Mouse (Mus musculus) liver, embryonic 13.5 days (tissue): ENCODE results near the gene Mctp2. TPM values are rescaled to one million over a fixed set of nuclear protein-coding genes. Genes with fewer than 3 reads are reported as not detected.

ENCODE experiments used
- ATAC-seq: fragments of 200-750 bp; cut with Nextera tagmentation; 2 replicates; pipeline ENCODE4 v1.8.0; 2017; ENCODE audit warnings: low read depth, mild to moderate bottlenecking, moderate number of reproducible peaks, moderate library complexity
- DNase-seq: peaks from one replicate; pipeline ENCODE4 v3.0.0; 2022
- H3K27ac ChIP-seq: fragments of 300-500 bp; sonication (generic); 2 replicates; pipeline ENCODE4 v1.5.1; 2015; ENCODE audit warnings: moderate library complexity, mild to moderate bottlenecking, inconsistent platforms
- H3K27me3 ChIP-seq: fragments of 300-500 bp; sonication (generic); 2 replicates; pipeline ENCODE4 v1.6.1; 2015; ENCODE audit warnings: mild to moderate bottlenecking, inconsistent platforms
- H3K36me3 ChIP-seq: fragments of 300-500 bp; sonication (generic); 2 replicates; pipeline ENCODE4 v1.6.1; 2015; ENCODE audit warnings: mild to moderate bottlenecking, inconsistent platforms
- H3K4me1 ChIP-seq: fragments of 300-500 bp; sonication (generic); replicated peaks from 2 replicates; pipeline ENCODE4 v1.6.1; 2015; ENCODE audit warnings: inconsistent platforms
- H3K4me2 ChIP-seq: fragments of 300-500 bp; sonication (generic); 2 replicates; pipeline ENCODE4 v1.6.1; 2015; ENCODE audit warnings: inconsistent platforms, mild to moderate bottlenecking, moderate library complexity
- H3K4me3 ChIP-seq: fragments of 300-500 bp; sonication (generic); replicated peaks from 2 replicates; pipeline ENCODE4 v1.5.1; 2015; ENCODE audit warnings: mild to moderate bottlenecking, inconsistent platforms
- H3K9ac ChIP-seq: fragments of 300-500 bp; sonication (generic); 2 replicates; pipeline ENCODE4 v1.6.1; 2015; ENCODE audit warnings: mild to moderate bottlenecking, inconsistent platforms
- H3K9me3 ChIP-seq: fragments of 300-500 bp; sonication (generic); replicated peaks from 2 replicates; pipeline ENCODE4 v1.6.1; 2016; ENCODE audit warnings: inconsistent platforms
- WGBS: fragments of 180-500 bp; shearing (Covaris S2); methylation state at CpG from one replicate; pipeline ENCODE4 v1.1.7; 2015; ENCODE audit not compliant: insufficient replicate concordance; 5-methylcytosine and 5-hydroxymethylcytosine counted together
- polyA plus RNA-seq: library from polyadenylated mRNA; unstranded; fragments of >200 nt; fragmentation: Nextera tagmentation; extraction: Ambion mirVana; gene quantifications from 2 replicates; pipeline ENCODE4 v1.2.1, GENCODE M21; 2015

Gene Mctp2
- polyA plus RNA-seq, 1 experiment from 2014 or later = 0.15 TPM

- Histone ChIP-seq H3K4me2 (no peak overlapping the region), H3K9ac (no peak overlapping the region), H3K4me1 (no peaks in the 10 kb centered on the region), H3K27me3 (no peaks in the 10 kb centered on the region), H3K36me3 (no peaks in the 10 kb centered on the region), H3K4me3 (no peak overlapping the region), H3K27ac (no peak overlapping the region), H3K9me3 (no peaks in the 10 kb centered on the region)
- no peak for ATAC-seq
- 14% methylated on average over 1 of the region's 1 CpGs for WGBS
- no peak for DNase-seq
Observed at GRCm38 (mm10) chr7:72162256-72162655, 144.2 kb downstream of the Mctp2 start.

GRCm38 (mm10) chr7:72159513-72160063 lies 146.8 kb downstream of the Mctp2 start:
- Histone ChIP-seq H3K27me3 (no peaks in the 10 kb centered on the region), H3K9ac (no peak overlapping the region), H3K9me3 (no peaks in the 10 kb centered on the region), H3K4me1 (no peaks in the 10 kb centered on the region), H3K27ac (no peak overlapping the region), H3K4me2 (no peak overlapping the region), H3K36me3 (no peaks in the 10 kb centered on the region), H3K4me3 (no peak overlapping the region)
- DNase-seq (no peak), ATAC-seq (no peak)
- 43% methylated on average over 4 of the region's 4 CpGs for WGBS

DNA sequence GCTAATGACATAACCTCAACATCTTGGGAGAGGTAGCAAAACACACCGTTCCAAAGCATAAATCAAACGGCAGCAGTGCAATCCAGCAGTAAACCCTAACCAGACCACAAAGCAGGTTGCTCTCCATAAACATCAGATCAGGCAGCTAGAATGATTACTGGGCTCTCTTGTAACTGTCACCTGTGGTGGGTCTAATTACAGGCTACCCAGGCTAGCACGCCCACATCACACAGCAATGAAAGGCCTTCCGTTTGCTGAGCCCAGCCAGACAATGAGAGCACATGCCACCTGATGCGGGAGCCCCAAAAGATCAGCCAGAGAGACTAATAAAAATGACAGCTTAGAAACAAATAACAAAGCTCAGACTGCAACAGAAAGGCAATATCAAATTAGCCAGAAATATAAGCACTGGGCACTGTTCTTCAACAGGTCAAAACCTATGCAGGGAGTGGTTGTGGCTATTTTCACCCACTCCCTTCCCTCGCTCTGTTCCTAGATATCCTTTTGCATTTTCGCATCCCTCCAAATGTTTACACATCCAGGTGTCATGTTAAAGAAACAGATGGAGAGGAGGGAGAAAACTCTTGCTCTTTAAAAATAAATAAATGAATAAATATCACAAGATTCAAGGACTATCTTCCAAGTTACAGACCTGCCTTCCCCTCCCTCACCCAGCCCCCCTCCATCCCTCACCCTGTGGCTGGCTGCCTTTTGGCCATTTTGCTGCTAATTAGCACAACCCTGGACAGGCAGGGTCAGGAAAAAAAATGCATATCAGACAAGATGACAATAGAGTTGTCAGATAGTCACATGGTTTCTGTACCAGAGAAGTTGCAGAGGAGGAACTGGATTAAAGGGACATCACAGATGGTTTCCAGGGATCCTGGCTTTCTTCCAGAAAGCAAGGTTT lies 155.4 kb downstream of the Mctp2 start:
- DNase-seq (no peak), ATAC-seq (no peak)
- Histone ChIP-seq H3K4me3 (no peak overlapping the region), H3K9ac (no peak overlapping the region), H3K9me3 (no peaks in the 10 kb centered on the region), H3K36me3 (no peaks in the 10 kb centered on the region), H3K4me1 (no peaks in the 10 kb centered on the region), H3K27ac (no peak overlapping the region), H3K27me3 (no peaks in the 10 kb centered on the region), H3K4me2 (no peak overlapping the region)
- 69% methylated on average over 7 of the region's 7 CpGs for WGBS

DNA sequence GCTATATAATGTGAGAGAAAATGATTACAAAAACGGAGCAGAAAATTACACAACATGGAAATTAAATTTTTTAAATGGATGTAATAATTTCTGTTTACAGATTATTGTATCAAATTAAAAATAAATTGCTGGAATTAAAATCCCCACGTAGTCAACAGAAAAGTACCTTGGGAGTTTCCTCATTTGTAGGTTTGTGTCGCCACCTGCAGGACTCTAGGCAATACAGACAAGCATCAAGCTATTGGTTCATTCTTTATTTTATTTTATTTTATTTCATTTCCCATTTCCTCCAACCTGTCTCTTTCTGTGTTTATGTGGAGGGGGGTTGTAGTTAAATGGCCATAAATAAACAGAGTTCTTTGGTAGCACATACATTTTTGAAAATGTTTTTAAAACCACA lies 157.3 kb downstream of the Mctp2 start:
- H3K4me3 ChIP-seq = no peak overlapping the region
- DNase-seq = no peak
- no peaks in the 10 kb centered on the region for H3K9me3 ChIP-seq
- H3K4me1 ChIP-seq = no peaks in the 10 kb centered on the region
- no peaks in the 10 kb centered on the region for H3K27me3 ChIP-seq
- no peak for ATAC-seq
- H3K27ac ChIP-seq = no peak overlapping the region
- H3K36me3 ChIP-seq = no peaks in the 10 kb centered on the region
- H3K4me2 ChIP-seq = no peak overlapping the region
- 23% methylated on average over 3 of the region's 3 CpGs for WGBS
- no peak overlapping the region for H3K9ac ChIP-seq

- H3K4me2 ChIP-seq = no peak overlapping the region
- ATAC-seq = no peak
- DNase-seq = no peak
- H3K27me3 ChIP-seq = no peaks in the 10 kb centered on the region
- no peaks in the 10 kb centered on the region for H3K9me3 ChIP-seq
- H3K36me3 ChIP-seq = no peaks in the 10 kb centered on the region
- H3K27ac ChIP-seq = no peak overlapping the region
- H3K4me3 ChIP-seq = no peak overlapping the region
- H3K4me1 ChIP-seq = no peaks in the 10 kb centered on the region
- no peak overlapping the region for H3K9ac ChIP-seq
Observed at GRCm38 (mm10) chr7:72146849-72147248, 159.6 kb downstream of the Mctp2 start.

DNA sequence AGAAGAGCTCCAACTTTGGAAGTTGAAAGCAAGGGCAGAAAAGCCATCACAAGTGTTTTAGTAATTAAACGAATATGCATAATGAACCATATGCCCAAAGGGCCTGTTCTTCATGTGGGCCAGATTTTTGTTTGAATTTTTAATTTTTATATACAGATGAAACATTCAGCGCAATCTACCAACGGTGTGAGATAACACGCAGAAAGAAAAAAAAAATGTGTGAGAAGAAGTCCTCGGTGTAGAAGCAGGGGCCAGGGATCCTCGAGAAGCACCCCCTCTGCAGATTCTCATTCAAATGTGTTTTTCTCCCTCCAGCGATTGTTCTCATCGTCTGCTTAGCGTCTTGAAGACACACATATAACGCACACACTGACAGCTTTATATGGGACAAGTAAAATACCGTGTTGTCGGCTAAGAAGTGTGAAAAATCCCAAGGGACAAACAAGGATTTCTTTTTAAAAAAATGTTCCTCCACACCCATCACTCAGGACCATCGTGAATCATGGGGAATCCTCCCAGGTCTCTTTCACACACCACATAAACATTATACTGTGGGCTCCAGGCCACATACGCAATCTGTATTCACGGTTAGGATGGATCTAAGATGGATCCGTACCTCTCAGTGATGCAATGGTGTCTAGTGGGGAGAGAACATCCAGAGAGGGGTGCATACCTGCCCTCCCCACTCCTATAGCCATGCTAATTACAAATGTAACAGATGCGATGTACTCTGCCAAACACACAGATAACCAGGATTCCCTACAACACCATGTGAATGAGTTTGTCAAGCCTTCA lies 160.5 kb downstream of the Mctp2 start:
- no peaks in the 10 kb centered on the region for H3K36me3 ChIP-seq
- no peaks in the 10 kb centered on the region for H3K9me3 ChIP-seq
- H3K9ac ChIP-seq = no peak overlapping the region
- no peak for DNase-seq
- no peak overlapping the region for H3K4me3 ChIP-seq
- H3K4me1 ChIP-seq = no peaks in the 10 kb centered on the region
- WGBS = 69% methylated on average over 17 of the region's 17 CpGs
- H3K27me3 ChIP-seq = no peaks in the 10 kb centered on the region
- no peak overlapping the region for H3K4me2 ChIP-seq
- H3K27ac ChIP-seq = no peak overlapping the region
- ATAC-seq = no peak

DNA sequence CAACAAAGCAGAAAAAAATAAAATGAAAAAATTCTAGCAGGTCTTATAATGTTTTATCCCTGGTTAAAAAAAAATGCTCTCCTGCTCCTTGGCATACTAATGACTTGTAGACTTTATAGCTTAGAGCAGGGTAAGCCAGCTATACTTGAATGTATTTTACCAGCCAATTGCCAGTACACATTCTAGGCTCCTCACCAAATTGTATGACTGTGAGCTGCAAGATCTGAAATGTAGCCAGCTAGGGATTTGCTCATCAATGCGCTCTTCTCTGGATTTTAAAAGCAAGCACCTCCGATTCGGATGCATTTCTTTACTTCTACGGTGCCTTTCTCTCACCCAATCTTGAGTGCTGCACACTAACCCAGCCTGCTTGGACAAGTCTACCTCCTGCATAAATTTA lies 167.7 kb downstream of the Mctp2 start:
- Histone ChIP-seq H3K36me3 (no peaks in the 10 kb centered on the region), H3K27ac (no peak overlapping the region), H3K4me1 (no peaks in the 10 kb centered on the region), H3K4me2 (no peak overlapping the region), H3K27me3 (no peaks in the 10 kb centered on the region), H3K9me3 (no peaks in the 10 kb centered on the region), H3K4me3 (no peak overlapping the region), H3K9ac (no peak overlapping the region)
- no peak for DNase-seq
- ATAC-seq = no peak
- 84% methylated on average over 4 of the region's 4 CpGs for WGBS

DNA sequence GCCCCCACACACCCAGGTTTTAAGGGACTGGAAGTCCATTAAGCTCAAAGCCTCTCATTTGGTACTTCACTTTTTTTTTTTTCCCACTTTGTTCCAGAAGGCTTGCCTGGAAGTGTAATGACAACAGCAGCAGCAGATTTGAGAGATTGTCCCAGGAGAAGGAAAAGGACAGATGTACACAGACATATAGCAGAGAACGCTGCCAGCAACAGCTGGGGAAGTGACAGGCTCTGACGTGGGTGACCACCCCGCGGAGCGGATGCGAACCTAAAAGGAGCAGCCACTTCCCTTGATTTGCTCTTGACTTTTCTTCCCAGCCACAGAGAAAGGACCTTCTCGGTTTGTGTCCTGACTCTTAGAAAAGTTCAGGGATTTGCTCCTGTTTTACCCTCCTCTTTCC lies 185.4 kb downstream of the Mctp2 start:
- Histone ChIP-seq H3K9me3 (no peaks in the 10 kb centered on the region), H3K4me2 (no peak overlapping the region), H3K27ac (no peak overlapping the region), H3K4me3 (no peak overlapping the region), H3K9ac (no peak overlapping the region), H3K27me3 (no peaks in the 10 kb centered on the region), H3K36me3 (no peaks in the 10 kb centered on the region), H3K4me1 (no peaks in the 10 kb centered on the region)
- DNase-seq (no peak), ATAC-seq (no peak)
- WGBS = 62% methylated on average over 7 of the region's 7 CpGs

DNA sequence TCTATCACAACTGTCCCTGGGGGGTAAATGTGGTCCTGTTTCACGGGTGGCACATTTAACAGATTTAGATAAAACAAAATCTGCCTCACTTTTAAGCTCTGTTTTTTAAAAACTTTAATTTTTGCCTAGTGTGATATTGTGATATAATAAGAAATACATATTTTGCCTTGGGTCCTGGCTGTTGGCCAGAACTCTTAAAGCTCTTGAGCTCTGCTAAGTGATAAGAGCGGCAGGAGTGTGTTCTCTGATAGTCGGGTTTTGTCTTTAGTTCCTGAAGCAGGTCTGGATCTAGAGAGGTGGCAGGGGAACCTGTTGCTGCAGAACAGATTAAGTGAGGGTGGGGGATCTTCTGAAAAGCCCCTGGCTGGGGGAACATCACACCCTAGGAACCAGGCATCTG lies 186.7 kb downstream of the Mctp2 start:
- Histone ChIP-seq H3K27me3 (no peaks in the 10 kb centered on the region), H3K4me1 (no peaks in the 10 kb centered on the region), H3K4me2 (no peak overlapping the region), H3K36me3 (no peaks in the 10 kb centered on the region), H3K9ac (no peak overlapping the region), H3K27ac (no peak overlapping the region), H3K9me3 (no peaks in the 10 kb centered on the region), H3K4me3 (no peak overlapping the region)
- DNase-seq (no peak), ATAC-seq (no peak)
- 59% methylated on average over 3 of the region's 3 CpGs for WGBS

DNA sequence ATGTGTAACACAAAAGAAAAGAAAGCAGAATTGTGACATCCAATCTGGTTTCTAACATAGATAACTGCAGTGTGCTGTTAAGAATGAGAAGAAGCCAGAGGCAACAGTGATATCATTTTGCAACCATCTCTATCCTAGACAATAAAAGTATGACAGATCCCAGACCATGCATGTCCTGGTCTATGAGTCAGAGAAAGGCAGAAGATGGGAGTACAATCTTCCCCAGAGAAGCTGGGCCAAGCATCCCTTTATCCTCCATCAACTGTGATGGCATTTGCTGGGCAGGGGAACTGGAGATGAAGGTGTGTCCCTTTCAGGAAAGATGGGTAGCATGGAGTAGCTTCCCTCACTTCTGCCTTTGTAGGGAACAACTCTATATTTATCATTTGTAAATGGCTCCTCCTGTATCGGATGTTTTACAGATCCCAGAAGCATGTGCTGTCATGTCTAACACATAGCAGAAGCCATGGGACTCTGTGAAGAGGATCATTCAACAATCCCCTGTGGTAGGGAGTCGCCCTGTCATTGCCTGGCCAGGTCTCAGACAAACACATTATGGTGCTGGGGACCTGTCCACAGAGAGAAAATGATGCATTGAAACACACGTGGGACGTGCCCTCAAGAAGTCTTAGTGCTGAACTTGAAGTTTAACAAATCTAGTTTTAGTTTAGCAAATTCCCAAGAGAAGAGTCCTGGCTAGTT lies 188.9 kb downstream of the Mctp2 start:
- no peaks in the 10 kb centered on the region for H3K4me1 ChIP-seq
- H3K27ac ChIP-seq = no peak overlapping the region
- H3K27me3 ChIP-seq = no peaks in the 10 kb centered on the region
- no peak overlapping the region for H3K4me2 ChIP-seq
- no peaks in the 10 kb centered on the region for H3K36me3 ChIP-seq
- DNase-seq = no peak
- no peaks in the 10 kb centered on the region for H3K9me3 ChIP-seq
- ATAC-seq = no peak
- 58% methylated on average over 4 of the region's 4 CpGs for WGBS
- H3K9ac ChIP-seq = no peak overlapping the region
- H3K4me3 ChIP-seq = no peak overlapping the region

DNA sequence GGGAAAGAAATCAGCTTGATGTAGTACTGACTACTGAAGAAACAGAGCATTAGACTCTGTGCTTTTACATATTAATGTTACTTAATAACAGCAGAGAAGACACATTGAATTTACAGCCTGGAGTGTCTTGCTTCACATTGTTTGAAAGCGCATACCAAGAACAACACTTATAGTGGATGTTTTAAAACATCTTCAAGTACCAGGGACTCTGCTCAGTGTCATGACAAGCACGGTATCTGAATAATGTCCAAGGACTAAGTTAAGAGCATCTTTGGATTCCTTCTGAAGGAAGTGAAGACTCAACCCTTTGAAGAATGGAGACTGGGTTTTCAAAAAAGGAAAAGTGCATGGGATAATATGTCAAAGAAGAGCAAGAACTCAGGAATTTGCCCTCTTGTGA lies 191.3 kb downstream of the Mctp2 start:
- WGBS = 78% methylated on average over 2 of the region's 2 CpGs

More for the DNA sequence above, 191.3 kb downstream of the Mctp2 start:
- no peak overlapping the region for H3K4me3 ChIP-seq
- DNase-seq = no peak
- no peak for ATAC-seq
- no peak overlapping the region for H3K27ac ChIP-seq
- no peak overlapping the region for H3K4me2 ChIP-seq
- H3K9me3 ChIP-seq = no peaks in the 10 kb centered on the region
- no peaks in the 10 kb centered on the region for H3K27me3 ChIP-seq
- H3K4me1 ChIP-seq = no peaks in the 10 kb centered on the region
- H3K9ac ChIP-seq = no peak overlapping the region
- H3K36me3 ChIP-seq = no peaks in the 10 kb centered on the region
